Mouse (Mus musculus) ovary, postnatal 14 days (tissue): ENCODE data around the gene Tmem175.
"Not testable (repeated sequence)": the region's sequence is repeated elsewhere in the genome, so short reads cannot be mapped to it uniquely, and the experiment has no call there.

Experiments
- DNase-seq: peaks from one replicate; pipeline ENCODE4 v3.0.0; 2022; ENCODE audit warnings: low spot score

Tmem175 gene

DNA sequence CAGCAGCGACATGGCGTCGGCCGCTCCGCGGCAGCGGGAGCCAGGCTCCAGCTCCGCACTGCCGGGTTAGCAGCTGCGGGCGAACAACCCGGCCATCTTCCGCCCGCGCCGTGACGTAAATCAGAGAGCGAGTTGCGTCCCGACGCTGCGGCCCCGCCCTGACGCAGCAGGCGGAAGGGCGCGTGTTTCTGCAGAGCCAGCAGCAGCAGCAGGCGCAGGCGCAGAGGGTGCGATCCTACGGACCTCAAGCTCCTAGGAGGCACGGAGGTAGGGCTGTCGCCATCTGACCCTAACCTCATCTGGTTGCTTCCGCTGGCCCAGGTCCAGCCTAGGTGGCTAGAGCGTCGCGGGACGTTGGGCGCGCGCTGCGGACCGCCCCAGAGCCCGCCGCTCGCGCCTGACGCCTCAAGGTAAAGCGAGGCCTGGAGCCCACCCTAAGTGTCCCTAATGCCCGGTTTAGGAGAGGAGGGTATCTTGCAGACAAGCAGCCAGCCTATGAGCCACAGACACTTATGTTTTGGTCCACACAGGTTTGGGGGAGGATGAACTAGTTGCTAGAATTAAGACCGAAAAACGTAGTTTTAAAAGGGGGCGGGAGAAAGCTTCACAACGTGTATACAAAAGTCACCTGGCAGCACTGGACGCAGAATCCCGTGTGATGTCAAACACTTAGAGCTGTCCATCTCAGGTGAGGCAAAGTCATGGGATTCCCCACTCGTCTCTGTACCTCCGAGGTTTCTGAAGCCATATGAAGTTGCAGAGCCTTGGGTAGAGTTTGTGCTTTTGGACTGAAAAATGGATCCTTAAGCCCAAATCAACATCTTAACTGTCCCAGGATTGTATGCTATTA, at the start of gene Tmem175, which contains the start of gene Gak:
Gene Tmem175, plus strand, starts transcription at position 137 of the 850 bp plus-strand sequence.
Gene Gak, minus strand, starts transcription at position 122 of the 850 bp plus-strand sequence.
- peak; percentile 76 for DNase-seq

DNA sequence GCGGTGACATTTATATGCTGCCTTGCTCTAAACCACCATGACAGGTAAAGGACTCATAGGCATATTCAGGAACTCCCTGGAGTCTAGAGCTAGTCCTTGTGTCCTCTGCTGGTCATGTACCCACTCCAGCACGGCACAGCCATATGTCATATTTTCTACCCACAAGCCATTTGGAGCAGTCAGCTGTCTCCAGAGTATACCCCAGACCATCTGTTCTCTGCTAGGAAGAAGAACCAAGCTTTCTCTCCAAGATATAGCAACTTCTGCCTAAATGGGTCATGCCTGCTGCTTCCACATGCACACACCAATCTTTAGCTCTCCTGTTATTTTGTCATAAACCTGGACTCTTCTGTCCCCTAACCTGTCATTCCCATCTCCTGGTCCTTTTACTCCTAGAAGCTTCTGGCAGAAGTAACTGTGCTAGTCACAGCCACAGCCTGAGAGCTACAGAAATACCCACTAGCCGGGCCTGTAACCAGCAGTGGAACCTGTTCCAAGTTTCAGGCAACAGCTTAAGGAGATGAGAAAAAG, 48.1 kb upstream of the Tmem175 start:
- DNase-seq: no peak

DNA sequence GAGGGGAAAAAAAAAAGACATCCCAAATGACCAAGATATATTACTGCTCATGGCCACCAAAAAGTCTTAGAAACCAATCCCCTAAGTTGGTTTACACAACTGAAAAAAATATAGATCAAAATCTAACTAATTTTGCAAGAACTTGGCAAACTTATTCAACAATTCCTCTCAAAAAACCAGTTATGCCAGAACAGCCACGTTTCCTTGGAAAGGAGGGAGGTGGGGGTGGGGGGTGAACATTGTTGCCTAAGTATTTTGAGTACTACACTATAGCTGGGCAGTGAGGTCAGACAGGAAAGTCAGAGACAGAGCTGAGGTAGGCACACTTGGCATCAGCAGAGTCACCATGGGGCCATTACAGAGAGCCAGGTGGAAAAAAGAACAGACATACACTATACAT, 29.6 kb upstream of the Tmem175 start:
- DNase-seq: no peak

- no peak for DNase-seq
These were observed 27.0 kb upstream of the Tmem175 start for GRCm38 (mm10) chr5:108602537-108602936.

DNA sequence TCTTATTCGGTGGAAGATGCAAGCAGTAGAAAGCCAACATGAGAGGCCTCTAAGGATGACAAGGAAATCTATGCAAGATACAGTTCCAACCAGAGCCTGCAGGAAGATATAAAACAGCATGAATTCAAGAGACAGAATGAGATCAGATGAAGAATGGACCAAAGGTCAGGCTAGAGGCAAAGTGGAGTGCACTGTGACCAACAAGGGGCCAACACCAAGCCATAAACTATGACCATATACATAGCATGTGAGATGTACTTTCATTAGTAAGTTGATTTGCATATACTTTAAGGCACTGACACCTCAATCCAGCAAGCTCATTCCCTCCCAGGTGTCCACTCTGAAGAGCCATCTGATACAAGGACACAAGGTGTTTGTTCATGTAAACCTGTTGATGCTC, 19.1 kb upstream of the Tmem175 start:
- DNase-seq: no peak

GRCm38 (mm10) chr5:108621870-108622269, 7.7 kb upstream of the Tmem175 start:
- no peak for DNase-seq

GRCm38 (mm10) chr5:108626050-108626660, 3.4 kb upstream of the Tmem175 start:
- no peak for DNase-seq

DNA sequence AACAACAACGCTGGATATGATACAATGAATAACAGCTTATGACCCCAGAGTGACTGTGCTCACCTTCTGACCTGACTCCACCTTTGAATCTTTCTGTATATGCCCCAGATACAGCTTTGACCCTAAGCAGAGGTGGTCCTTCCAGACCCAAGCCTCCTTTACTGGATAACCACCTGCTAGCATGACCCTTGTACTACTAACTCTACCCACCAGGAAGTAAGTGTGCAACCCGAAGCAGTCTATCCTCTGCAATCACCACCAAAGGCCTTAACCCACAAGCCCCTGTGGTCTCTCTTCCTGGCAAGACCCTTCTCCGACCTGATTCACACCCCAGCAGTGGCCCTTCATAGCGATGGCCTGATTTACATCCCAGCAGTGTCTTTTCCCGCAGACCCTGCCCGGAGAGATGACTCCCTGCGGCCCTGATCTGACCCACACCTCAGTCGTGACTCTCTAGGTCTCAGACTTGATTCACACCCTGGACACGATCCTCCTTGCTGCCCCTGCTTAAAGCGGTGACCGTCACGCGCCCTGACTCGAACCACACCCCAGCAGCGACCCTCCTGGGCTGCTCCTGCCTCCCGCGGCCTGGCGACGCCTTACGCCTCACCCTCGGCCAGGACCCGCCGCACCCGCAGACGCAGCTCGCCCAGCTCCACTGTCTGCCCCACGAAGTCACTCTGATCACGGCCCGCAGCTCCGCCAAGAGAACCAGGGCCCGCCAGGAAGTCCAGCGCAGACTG, 508 bp upstream of the Tmem175 start:
- no peak for DNase-seq

GRCm38 (mm10) chr5:108633676-108634075, 4.1 kb downstream of the Tmem175 start:
- DNase-seq: no peak

DNA sequence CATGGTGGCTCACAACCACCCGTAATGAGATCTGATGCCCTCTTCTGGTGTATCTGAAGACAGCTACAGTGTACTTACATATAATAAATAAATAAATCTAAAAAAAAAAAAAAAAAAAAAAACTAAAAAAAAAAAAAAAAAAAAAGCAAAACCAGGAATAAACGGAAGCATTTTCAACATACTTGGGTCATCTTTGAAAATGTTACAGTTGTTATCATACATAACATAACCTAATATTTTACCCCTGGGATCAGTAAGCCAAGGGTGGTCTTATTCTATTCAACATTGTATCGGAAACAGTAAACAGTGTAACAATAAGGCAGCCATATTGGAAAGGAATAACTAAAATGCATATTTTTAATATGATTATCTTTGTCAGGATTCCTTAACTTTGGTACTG, 4.5 kb downstream of the Tmem175 start:
- DNase-seq: not testable (repeated sequence)

GRCm38 (mm10) chr5:108636172-108636571, 6.6 kb downstream of the Tmem175 start:
- DNase-seq: no peak

GRCm38 (mm10) chr5:108643674-108644073, 14.1 kb downstream of the Tmem175 start:
- DNase-seq: no peak

DNA sequence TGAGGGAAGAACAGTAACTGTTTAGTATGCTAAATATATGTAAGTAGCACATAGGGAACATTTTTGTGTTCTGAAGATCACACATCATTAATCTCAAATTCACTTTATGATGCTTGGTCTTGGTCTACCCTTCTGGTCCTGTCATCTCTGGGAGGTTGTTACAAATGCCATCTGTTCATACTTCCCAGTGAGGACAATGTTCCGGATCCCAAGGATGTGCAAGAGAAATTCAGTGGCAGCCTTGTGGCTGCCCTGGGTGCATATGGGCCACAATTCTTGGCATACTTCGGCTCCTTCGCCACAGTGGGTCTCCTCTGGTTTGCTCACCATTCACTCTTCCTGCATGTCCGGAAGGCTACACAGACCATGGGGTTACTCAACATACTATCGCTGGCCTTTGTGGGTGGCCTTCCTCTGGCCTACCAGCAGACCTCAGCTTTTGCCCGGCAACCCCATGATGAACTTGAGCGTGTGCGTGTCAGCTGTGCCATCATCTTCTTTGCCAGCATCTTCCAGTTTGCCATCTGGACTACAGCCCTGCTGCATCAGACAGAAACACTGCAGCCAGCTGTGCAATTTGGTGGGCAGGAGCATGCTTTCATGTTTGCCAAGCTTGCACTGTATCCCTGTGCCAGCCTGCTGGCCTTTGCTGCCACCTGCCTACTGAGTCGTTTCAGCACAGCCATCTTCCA, 16.2 kb downstream of the Tmem175 start:
- no peak for DNase-seq

GRCm38 (mm10) chr5:108646343-108646660, 16.7 kb downstream of the Tmem175 start:
- no peak for DNase-seq

DNA sequence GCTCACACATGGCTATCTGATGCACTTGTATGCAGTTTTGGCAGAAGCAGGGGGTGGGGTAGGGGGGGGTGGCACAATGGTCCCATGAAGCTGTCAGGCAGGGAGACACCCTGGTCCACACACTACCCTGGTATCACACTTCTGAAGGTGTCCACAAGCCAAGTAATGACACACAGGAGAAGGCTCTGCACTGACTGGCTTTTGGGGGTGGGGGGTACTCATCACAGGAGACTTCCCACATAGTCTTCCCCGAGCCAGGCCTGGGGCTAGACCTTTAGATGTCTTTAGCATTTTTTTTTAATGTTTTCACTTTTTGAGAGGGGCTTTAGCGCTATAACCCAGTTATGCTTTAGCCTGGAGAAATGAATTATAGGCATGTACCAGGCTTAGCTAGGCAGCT, 17.7 kb downstream of the Tmem175 start:
- DNase-seq: no peak

DNA sequence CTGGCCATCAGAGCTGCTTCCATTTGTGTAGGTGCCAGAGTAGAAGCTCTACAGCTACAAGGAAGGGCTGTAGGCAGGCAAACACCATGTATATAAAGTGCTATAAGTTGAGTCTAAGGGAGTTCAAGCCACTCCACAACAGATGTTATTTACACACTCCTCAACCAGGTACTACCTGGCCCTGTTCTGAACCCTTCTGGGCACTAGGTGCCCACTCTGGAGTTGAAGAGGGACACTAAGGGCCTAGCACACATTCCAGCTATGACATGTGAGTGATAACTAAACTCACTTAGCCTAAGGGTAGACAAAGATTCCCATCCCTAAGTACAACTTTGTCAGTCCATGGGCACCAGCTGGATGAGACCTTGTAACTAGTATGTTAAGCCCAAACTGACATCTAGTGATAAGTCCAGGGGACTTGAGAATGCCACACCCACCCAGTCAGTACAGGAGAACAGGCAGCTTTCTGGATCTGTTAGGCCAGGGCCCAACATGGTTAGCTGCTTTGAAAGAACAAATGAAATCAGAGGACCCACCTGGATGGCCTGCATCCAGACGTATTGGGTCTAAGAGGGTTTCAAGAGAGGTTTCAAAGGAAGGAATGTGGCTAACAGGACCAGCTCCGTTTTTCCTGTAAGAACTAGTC, 18.4 kb downstream of the Tmem175 start:
- no peak for DNase-seq

DNA sequence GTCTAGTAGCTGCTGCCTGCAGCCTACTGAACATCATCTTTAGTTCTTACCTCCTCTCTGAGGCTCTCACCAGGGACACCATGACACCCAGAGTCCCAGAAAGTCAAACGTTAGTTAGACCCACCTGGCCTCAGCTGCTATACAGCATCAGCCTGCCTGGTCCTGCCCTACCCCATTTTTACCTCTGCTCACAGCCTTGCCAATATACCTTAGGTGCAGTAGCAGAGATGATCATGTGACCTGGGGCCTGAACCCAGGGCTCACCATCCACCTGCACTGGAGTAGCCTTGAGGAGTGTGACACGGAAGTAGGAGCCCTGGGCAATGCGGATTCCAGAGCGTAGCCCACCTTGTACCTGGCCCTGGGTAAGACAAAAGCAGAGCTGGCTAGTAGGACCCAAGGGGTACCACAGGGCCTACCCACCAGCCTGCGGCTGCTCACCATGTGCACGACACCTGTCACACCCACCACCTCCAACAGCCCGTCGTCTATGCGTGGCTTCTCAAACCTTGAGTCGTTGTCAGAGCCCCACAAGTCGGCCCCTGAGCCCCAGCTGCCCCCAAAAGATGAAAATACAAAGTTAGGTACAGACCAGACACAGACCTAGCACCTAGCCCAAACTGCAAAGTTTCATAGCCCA, 19.5 kb downstream of the Tmem175 start:
- DNase-seq: no peak

DNA sequence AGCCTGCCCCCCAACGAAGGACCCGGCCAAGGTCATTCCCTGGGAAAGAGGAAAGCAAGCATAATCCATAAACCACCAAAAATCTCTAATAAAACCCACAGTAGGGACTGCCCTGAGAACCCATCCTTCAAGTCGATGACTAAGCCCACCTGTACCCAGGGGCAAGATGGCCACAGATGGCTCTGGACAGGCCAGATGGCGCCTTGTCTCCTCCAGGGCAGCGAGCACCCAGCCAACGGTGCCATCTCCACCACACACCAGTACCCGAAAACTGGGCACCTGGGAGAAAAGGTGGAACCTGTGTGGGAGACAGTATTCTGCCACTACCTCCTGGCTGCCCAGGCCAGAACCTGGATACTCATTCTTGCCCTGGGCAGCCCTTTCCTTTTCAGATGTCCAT, 20.8 kb downstream of the Tmem175 start:
- DNase-seq: no peak

GRCm38 (mm10) chr5:108651136-108651720, 21.7 kb downstream of the Tmem175 start:
- no peak for DNase-seq

- no peak for DNase-seq
These were observed 22.3 kb downstream of the Tmem175 start for GRCm38 (mm10) chr5:108651823-108652222.

DNA sequence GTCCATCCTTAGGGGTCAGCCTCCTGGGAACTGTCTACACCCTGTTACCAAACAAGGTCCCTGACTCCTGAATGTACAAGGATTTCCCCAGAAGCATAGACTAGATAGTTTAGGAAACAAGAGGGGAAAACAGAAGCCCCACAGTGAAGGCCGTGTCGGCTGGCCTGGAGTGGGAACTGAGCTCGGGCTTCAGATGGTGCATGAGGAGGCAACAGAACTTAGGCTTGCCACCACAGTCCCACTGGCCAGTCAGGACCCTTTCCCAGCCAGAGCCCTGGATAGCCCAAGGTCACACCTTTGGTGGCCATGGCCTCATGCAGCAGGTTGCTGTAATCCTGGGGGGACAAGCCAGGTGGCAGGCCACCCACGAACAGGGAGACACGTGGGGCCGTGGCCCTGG, 23.8 kb downstream of the Tmem175 start:
- no peak for DNase-seq
